Mouse (Mus musculus): ENCODE data around the gene Abhd4.

The Abhd4 gene

DNA sequence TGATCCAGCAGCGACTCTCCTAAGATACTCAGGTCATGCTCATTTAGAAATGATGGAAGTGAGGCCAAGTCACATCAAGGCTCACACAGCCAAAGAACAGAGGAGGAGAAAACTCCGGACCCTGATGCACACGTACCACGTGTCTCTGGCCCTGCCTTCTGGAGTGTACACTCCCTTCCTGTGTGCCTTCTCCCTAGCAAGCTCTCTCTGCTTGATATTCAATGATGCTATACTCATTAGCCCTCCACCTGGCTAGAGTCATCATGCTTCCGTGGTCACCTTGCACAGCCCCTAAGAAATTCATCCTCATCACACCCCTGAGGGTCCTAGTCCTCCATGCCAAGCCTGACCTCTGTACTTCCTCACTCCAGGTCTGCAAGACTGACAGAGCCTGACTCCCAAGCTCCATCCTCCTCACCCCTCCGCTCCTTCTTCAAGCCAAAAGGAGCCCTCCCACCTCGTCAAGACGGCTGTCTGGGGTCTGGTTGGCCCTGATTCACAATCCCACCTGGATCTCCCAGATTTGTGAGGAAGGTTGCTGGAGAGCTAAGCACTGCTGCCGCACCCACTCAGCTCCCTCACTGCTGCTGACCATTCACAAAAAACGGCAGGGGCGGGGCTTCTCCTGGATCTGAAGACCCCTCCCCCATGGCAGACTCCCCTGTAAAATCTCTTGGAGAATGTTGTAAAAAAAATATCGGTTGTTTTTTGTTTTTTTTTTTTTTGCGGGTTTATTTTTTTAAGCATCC lies 30.5 kb upstream of the Abhd4 start:
- in situ Hi-C loops (cut with MboI, MseI) = no loop called here

- in situ Hi-C loops (cut with MboI, MseI) = no loop called here
These were observed 29.9 kb upstream of the Abhd4 start for GRCm38 (mm10) chr14:54224064-54224417.

DNA sequence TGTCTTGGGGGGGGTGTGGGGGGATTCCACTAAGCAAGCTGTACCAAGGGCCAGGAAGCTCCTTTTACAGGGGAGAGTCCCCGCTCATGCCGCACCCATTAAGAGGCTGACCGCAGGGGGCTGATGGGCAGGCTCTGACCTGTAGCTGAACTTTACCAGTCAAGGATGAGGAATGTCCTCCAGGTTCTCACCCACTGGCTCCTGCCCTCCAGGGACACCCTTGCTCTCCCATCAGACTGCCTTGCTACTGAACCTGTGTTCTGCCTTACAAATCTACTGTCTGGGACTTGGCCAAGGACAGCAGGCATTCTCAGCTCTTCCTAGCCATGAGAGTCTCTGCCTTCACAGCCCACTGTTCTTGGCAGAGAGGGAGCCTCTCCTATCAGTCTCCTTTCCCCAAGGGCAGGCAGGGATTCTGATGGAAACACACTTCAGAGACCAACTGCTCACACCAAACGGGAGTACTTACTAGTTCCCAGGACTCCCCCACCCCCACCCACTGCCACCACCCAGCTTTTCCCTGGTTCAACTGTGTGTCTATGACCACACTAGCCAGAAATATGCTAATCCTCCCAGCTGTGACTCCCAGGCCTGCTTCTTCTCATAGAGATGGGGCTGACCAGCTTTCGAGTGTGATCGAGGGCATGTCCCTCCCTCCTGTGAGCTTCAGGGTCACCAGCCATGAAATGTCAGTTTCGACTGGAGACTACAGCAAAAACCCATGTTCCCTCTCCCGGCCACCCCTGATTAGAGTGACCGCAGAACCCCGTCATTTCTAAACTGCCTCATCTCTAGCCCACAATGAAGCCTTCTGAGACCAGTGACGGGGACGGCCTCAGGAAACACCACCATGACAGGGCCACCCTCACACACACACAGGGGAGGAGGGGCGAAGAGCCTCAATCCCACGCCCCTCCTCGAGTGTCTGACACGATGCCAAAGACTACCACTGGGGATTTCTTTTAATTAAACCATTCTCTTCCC lies 29.2 kb upstream of the Abhd4 start:
- in situ Hi-C loops (cut with MboI, MseI) = no loop called here

DNA sequence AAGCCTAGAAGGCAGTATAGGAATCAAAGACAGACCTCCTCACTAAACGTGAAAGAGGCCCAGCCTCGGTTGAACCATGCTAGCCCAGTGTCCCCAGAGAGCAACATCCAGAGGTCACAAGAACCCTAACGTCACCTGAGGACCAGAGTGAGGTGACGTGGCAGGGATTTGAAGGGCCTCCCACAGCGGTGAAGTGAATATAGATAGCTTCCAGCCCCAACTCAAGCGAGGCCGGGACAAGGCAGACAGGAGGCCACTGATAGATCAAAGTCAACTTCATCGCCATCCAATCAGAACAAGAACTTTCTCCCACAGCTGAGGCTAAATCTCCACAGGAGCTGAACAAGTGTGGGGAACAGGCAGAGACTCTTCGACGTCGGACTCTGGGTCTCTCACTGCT lies 28.3 kb upstream of the Abhd4 start:
- in situ Hi-C loops (cut with MboI, MseI) = no loop called here

GRCm38 (mm10) chr14:54226911-54227811 lies 26.8 kb upstream of the Abhd4 start:
- in situ Hi-C loops (cut with MboI, MseI) = no loop called here

GRCm38 (mm10) chr14:54227911-54228451 lies 26.0 kb upstream of the Abhd4 start:
- in situ Hi-C loops (cut with MboI, MseI) = no loop called here

DNA sequence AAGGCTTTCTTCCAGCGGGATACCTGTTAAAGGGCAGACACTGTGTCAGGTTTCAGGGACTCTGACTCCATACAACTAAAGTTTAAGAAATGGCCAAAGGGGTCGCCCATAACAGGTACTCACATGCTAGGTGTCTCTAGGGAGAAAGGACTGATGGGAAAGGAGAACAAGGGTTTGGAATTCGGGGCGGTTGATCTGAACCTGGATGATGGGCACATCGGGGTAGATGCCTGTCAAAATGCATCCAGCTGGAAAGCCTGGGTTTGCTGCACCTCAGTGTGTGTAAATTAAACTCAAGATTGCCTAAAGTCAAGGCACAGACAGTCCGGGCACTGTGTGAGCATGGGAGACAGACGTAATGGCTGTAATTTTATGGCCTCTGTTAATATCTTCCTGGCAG lies 25.5 kb upstream of the Abhd4 start:
- in situ Hi-C loops (cut with MboI, MseI) = no loop called here

GRCm38 (mm10) chr14:54228933-54229713 lies 24.9 kb upstream of the Abhd4 start:
- in situ Hi-C loops (cut with MboI, MseI) = no loop called here

GRCm38 (mm10) chr14:54229849-54230248 lies 24.1 kb upstream of the Abhd4 start:
- in situ Hi-C loops (cut with MboI, MseI) = loop anchor here (10.0 kb wide), 1 partner anchor 195 kb away; the partner anchor contains the start of gene Mrpl52

DNA sequence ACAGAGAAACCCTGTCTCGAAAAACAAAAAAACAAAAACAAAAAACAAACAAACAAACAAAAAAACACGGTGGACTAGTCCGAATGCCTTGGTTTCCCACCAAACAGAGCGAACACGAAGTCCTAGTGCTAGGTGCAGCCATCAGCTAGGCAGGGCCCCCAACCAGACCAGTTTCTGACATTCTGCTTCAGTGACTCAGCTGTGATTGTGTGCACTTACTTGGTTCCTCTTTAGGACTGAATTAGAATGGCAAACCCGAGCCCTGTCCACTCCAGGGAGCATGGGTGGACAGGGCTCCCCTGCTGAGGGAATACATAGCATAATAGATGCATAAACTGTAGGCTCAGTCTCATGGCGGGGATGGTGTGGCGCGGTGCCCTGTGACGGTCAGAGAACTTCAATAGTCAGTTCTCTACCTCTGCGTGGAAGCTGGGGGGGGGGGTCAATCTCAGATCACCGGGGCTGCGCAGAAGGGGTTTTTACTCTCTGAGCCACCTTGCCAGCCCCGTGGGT lies 23.3 kb upstream of the Abhd4 start:
- in situ Hi-C loops (cut with MboI, MseI) = loop anchor here (10.0 kb wide), 1 partner anchor 194 kb away; the partner anchor contains the start of gene Mrpl52

- in situ Hi-C loops (cut with MboI, MseI) = loop anchor here (10.0 kb wide), 1 partner anchor 193 kb away; the partner anchor contains the start of gene Mrpl52
These were observed 22.6 kb upstream of the Abhd4 start for GRCm38 (mm10) chr14:54231176-54231956.

DNA sequence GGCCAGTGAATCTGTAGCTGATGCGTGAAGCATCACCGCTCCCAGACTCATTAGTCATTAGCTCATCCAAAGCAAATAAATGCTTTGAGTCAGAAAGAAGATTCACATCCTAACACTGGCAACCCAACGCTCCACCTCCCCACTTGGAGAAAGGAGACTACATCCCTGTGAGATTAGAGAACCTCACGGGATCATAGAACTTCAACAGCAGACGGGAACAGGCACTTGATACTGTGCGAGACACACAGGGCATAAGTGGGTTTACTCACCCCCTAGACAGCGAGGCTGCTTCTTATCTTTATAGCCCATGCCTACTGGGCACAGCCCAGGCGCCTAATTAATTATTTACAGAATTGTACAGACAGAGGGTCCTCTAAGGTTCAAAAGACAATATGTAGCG lies 21.8 kb upstream of the Abhd4 start:
- in situ Hi-C loops (cut with MboI, MseI) = loop anchor here (10.0 kb wide), 1 partner anchor 193 kb away; the partner anchor contains the start of gene Mrpl52

DNA sequence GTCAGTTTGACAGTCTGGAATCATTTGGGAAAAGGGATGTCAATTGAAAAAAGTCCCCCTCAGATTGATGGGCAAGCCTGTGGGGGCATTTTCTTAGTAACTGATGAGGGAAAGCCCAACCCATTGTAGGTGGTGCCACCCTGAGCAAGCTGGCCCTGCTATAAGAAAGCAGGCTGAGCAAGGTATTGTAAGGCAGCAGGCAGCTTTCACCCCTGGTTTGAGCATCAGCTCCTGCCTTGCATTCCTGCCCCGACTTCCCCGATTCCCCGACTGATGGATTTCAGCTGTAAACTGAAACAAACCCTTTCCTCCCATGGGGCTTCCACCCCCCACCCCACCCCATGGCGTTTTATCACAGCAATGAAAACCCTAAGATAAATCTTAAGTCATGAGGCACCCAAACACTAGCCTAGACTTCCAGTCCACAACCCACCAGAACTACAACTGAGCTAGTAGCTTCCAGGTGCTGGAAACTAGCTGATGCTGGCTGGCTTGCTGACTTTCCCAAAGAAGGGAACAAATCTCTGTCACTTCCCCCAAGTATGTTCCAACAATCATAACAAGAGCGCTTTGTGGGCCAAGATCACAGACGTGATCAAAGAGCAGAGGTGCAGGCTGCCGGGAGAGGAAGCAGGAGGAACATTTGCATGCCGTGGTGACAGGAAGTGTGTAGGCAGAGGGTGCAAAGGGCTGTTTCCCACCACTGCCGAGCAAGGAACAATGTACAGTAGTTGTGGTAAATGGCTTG lies 21.0 kb upstream of the Abhd4 start:
- in situ Hi-C loops (cut with MboI, MseI) = loop anchor here (10.0 kb wide), 1 partner anchor 192 kb away; the partner anchor contains the start of gene Mrpl52

GRCm38 (mm10) chr14:54233559-54234143 lies 20.3 kb upstream of the Abhd4 start:
- in situ Hi-C loops (cut with MboI, MseI) = loop anchor here (10.0 kb wide), 1 partner anchor 191 kb away; the partner anchor contains the start of gene Mrpl52

DNA sequence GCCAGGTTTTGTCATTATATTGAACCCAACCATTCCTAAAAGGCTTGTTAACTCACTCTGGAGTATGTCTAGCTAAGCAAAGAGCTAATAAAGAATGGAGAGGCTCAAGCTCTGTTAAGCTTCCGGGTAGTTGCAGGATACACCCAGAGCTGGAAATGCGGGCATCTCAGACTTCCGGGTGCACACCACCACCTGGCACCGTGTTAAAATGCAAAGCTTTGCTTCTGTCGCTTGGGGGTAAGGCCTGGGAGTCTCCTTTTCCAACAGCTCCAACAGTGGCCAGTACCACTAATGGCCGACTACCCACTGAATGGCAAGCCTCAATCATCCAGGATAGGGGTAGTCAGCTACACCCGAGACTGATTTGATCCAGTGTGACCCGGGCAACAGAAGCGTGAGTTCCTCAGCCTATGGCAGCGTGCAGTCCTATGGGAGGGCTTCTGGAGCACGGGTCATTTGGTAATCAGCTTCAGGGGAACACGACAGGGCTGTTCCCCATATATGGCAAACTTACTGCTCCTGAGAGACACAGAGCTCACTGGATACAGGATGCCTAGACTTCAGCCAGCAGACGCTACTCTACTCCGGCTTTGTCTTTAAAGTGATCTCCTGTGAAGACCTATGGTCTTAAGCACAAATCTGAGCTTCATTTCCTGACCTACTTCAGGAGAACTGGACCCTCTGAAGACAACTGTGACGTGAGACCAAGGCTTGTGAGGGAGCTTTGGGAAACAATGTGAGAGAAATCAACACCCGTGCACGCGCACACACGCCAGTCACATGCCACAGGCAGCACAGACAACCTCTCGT lies 19.6 kb upstream of the Abhd4 start:
- in situ Hi-C loops (cut with MboI, MseI) = loop anchor here (10.0 kb wide), 1 partner anchor 190 kb away; the partner anchor contains the start of gene Mrpl52

DNA sequence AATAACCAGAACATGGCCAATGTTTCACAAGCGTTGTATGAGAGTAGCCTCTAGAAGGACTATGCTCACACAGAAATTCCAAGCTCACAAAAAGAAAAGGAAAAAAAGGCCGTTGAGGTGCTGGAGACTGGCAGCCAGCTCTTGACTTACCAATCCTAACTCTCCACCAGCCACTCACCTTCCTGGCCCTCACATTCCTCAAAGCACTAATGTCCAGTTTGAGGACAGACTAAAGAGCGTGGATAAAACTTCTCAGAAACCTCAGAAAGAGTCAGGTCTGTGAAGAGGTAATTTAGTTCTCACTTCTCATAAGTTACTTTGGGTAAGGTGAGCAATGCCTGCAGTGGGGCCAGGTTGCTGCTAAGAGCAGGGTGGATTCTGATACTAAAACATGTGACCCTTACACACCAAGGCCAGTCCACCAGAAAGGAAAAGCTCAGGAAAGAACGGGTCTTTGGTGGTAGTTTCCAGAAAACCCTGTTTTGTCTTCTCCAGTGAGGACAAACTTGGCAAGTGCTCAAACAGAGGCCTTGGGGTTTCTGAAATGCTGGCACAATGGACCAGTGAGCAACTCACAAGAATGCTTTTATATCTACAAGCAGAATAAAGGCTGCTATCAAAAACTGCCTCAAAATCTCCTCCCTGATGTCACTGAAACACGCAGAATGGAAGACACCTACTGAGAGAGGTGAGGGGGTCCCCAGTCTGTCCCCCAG lies 18.0 kb upstream of the Abhd4 start:
- in situ Hi-C loops (cut with MboI, MseI) = loop anchor here (10.0 kb wide), 1 partner anchor 189 kb away; the partner anchor contains the start of gene Mrpl52

Measured in T-helper 2 cell (primary cell).